Mouse (Mus musculus): Measurements from ENCODE around the gene Pmel. TPM values are rescaled to one million over a fixed set of nuclear protein-coding genes. Genes with fewer than 3 reads are reported as not detected.
"Not testable (repeated sequence)": the region's sequence is repeated elsewhere in the genome, so short reads cannot be mapped to it uniquely, and the experiment has no call there.

Gene Pmel
- polyA plus RNA-seq, 1 experiment from 2014 or later, result 4.7 TPM

DNA sequence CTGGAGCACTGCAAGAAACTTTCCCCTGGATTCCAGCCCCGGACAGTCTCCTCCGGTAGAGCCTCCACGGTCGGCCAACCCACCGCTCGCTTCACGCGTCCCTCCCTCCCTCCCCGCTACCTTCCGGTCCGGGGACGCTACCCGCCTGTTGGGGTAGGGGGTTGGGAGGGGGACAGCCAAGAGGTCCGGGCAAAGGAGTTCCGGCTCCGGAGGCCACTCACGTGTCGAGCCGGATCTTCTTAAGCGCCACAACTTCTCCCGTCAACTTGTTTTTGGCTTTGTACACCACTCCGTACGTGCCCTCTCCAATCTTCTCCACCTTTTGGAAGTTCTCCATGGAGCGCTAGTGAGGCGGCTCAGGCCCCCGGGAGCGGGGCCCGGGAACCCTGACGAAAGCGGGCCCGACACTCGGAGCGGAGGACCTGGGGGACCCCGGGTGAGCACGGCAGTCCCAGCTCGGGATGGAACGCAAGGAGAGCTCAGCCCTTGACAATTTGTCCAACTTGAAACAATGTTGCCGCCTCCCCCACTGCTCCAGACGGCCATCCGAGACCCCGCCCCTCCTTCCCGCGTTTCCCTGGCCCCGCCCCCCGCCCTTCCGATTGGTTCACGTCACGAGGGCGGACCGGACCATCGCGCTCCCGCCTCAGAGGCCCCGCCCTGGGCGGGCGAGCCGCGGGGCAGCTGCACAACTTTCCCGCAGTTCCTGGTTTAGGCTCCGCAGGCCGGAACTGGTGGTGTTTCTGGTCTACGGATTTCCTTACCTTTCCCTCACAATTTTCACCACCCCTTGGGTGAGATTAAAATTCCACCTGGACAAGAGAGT lies 709 bp downstream of the Pmel start, which contains the start of gene Cdk2:
TSS of gene Cdk2 (minus strand) at position 541 of the 826 bp plus-strand sequence.
- ATAC-seq (ENCODE audit: insufficient number of reproducible peaks, insufficient read depth, low FRiP score, low read depth), result peak; percentile 93
- H3K4me1 ChIP-seq (ENCODE audit: control insufficient read depth in 2 of 2, insufficient read depth in 2 of 2, low read length in 2 of 2), result peaks cover 7 to 21% of the 10 kb centered on the region in 2 experiments
- no peaks in the 10 kb centered on the region for H3K9me3 ChIP-seq (ENCODE audit: control insufficient read depth, low read length)
- H3K4me2 ChIP-seq (ENCODE audit: low read length), result peak within 1 kb of the TSS; percentile 68
- H3K4me3 ChIP-seq (ENCODE audit: control insufficient read depth in 1 of 2, insufficient read depth in 1 of 2, low read depth in 1 of 2, low read length in 2 of 2), result peak within 1 kb of the TSS; percentile 69 to 77
- peak within 1 kb of the TSS; percentile 89 for H3K9ac ChIP-seq (ENCODE audit: low read length)
- H3K27ac ChIP-seq (replicated peaks in 1 of 2; ENCODE audit: control insufficient read depth in 1 of 2, insufficient read depth in 1 of 2, low read depth in 2 of 2, low read length in 2 of 2), result peak within 1 kb of the TSS; percentile 87 to 97
- WGBS, result under 1% methylated on average over 62 of the region's 62 CpGs
- H3K27me3 ChIP-seq (ENCODE audit: control insufficient read depth, insufficient read depth, low read length), result no peaks in the 10 kb centered on the region
- H3K36me3 ChIP-seq (ENCODE audit: control insufficient read depth, insufficient read depth, low read length), result peaks cover 37% of the 10 kb centered on the region

DNA sequence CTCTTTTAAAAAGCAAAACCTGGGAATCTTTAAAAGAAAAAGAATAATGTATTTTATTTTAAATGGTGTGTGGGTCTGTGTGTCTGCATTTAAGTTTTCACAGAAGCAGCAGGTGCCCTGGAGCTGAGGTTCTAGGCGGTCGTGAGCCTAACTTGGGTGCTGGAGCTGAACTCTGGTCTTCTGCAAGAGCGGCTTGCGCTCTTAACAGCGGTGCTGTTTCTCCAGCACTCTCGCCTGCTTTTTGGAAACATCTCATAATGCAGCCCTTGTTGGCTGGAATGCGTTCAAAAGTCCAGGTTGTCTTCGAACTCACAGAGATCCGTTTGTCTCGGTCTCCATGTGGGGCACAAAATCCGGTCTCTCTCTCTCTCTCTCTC lies 1.3 kb downstream of the Pmel start:
- H3K4me2 ChIP-seq (ENCODE audit: low read length), result peak overlapping the region; percentile 68
- no peaks in the 10 kb centered on the region for H3K9me3 ChIP-seq (ENCODE audit: control insufficient read depth, low read length)
- ATAC-seq (ENCODE audit: insufficient number of reproducible peaks, insufficient read depth, low FRiP score, low read depth), result no peak
- peaks cover 5 to 19% of the 10 kb centered on the region in 2 experiments for H3K4me1 ChIP-seq (ENCODE audit: control insufficient read depth in 2 of 2, insufficient read depth in 2 of 2, low read length in 2 of 2)
- H3K27ac ChIP-seq (replicated peaks in 1 of 2; ENCODE audit: control insufficient read depth in 1 of 2, insufficient read depth in 1 of 2, low read depth in 2 of 2, low read length in 2 of 2), result peak overlapping the region; percentile 42 to 97
- no peaks in the 10 kb centered on the region for H3K27me3 ChIP-seq (ENCODE audit: control insufficient read depth, insufficient read depth, low read length)
- peaks cover 31% of the 10 kb centered on the region for H3K36me3 ChIP-seq (ENCODE audit: control insufficient read depth, insufficient read depth, low read length)
- peak overlapping the region; percentile 89 for H3K9ac ChIP-seq (ENCODE audit: low read length)
- 9% methylated on average over 11 of the region's 11 CpGs for WGBS
- peak overlapping the region; percentile 36 to 77 for H3K4me3 ChIP-seq (ENCODE audit: control insufficient read depth in 1 of 2, insufficient read depth in 1 of 2, low read depth in 1 of 2, low read length in 2 of 2)

DNA sequence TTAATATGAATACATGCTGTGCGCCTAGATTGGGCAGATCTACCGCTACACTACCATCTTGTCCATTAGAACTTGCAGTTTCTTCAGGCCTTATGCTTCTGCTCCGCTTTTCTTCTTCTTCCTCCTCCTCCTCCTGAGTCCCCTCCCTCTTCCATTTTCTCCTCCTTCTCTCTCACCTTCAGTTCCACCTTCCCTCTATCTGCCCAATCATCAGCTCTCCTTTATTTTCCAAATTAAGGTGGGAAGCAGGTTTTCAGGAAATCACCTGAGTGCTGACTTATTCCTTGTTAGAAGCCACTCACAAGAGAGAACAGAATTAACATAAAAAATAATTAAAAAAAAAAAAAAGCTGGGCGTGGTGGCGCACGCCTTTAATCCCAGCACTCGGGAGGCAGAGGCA lies 7.3 kb downstream of the Pmel start:
- H3K9me3 ChIP-seq (ENCODE audit: control insufficient read depth, low read length); H3K27ac ChIP-seq (replicated peaks in 1 of 2; ENCODE audit: control insufficient read depth in 1 of 2, insufficient read depth in 1 of 2, low read depth in 2 of 2, low read length in 2 of 2); ATAC-seq (ENCODE audit: insufficient number of reproducible peaks, insufficient read depth, low FRiP score, low read depth); H3K9ac ChIP-seq (ENCODE audit: low read length); H3K4me3 ChIP-seq (ENCODE audit: control insufficient read depth in 1 of 2, insufficient read depth in 1 of 2, low read depth in 1 of 2, low read length in 2 of 2); H3K4me2 ChIP-seq (ENCODE audit: low read length); H3K36me3 ChIP-seq (ENCODE audit: control insufficient read depth, insufficient read depth, low read length); H3K27me3 ChIP-seq (ENCODE audit: control insufficient read depth, insufficient read depth, low read length); H3K4me1 ChIP-seq (ENCODE audit: control insufficient read depth in 2 of 2, insufficient read depth in 2 of 2, low read length in 2 of 2): not testable (repeated sequence)
- 89% methylated on average over 7 of the region's 7 CpGs for WGBS

DNA sequence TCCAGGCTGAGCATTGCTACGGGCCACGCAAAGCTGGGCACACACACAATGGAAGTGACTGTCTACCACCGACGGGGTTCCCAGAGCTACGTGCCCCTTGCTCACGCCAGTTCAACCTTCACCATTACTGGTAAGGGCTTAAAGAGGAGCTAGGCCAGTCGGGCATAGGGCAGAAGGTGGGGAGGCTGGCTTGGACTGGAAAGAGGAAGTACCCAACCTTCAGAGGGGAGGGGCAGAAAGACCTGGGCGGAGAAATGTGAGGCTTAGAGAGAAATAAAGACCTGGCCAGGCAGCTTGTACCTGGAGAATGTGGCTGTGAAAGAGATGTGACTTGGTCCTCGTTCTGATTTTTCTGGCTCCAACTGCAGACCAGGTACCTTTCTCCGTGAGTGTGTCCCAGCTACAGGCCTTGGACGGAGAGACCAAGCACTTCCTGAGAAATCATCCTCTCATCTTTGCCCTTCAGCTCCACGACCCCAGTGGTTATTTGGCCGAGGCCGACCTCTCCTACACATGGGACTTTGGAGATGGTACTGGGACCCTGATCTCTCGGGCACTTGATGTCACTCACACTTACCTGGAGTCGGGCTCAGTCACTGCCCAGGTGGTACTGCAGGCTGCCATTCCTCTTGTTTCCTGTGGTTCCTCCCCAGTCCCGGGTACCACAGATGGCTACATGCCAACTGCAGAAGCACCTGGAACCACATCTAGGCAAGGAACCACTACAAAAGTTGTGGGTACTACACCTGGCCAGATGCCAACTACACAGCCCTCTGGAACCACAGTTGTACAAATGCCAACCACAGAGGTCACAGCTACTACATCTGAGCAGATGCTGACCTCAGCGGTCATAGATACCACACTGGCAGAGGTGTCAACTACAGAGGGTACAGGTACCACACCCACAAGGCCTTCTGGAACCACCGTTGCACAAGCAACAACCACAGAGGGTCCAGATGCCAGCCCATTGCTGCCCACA lies 11.9 kb downstream of the Pmel start:
- WGBS, result 80% methylated on average over 19 of the region's 19 CpGs
- ATAC-seq (ENCODE audit: insufficient number of reproducible peaks, insufficient read depth, low FRiP score, low read depth), result no peak

DNA sequence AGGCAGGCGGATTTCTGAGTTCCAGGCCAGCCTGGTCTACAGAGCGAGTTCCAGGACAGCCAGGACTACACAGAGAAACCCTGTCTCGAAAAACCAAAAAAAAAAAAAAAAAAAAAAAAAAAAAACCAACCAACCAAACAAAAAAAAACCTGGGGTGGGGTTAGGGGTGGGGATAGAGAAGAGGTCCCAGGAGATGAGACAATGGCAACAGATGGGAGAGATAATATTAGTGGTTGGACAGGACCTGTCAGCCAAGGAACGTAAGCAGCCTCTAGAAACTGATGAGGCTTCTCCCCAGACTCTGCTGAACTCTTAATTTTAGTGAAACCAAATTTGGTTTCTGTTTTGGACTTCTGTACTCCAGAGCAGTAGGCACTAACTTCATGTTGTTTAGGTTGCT lies 21.5 kb downstream of the Pmel start:
- not testable (repeated sequence) for H3K9me3 ChIP-seq (ENCODE audit: control insufficient read depth, low read length); H3K36me3 ChIP-seq (ENCODE audit: control insufficient read depth, insufficient read depth, low read length); H3K4me3 ChIP-seq (ENCODE audit: control insufficient read depth in 1 of 2, insufficient read depth in 1 of 2, low read depth in 1 of 2, low read length in 2 of 2); H3K4me1 ChIP-seq (ENCODE audit: control insufficient read depth in 2 of 2, insufficient read depth in 2 of 2, low read length in 2 of 2); H3K27ac ChIP-seq (replicated peaks in 1 of 2; ENCODE audit: control insufficient read depth in 1 of 2, insufficient read depth in 1 of 2, low read depth in 2 of 2, low read length in 2 of 2); H3K4me2 ChIP-seq (ENCODE audit: low read length); ATAC-seq (ENCODE audit: insufficient number of reproducible peaks, insufficient read depth, low FRiP score, low read depth); H3K9ac ChIP-seq (ENCODE audit: low read length); H3K27me3 ChIP-seq (ENCODE audit: control insufficient read depth, insufficient read depth, low read length)
- 75% methylated on average over 3 of the region's 4 CpGs for WGBS

More for the DNA sequence above, 11.9 kb downstream of the Pmel start:
- no peak overlapping the region for H3K9ac ChIP-seq (ENCODE audit: low read length)
- H3K4me1 ChIP-seq (ENCODE audit: control insufficient read depth in 2 of 2, insufficient read depth in 2 of 2, low read length in 2 of 2), result no peaks in the 10 kb centered on the region
- H3K36me3 ChIP-seq (ENCODE audit: control insufficient read depth, insufficient read depth, low read length), result no peaks in the 10 kb centered on the region
- no peak overlapping the region for H3K27ac ChIP-seq (replicated peaks in 1 of 2; ENCODE audit: control insufficient read depth in 1 of 2, insufficient read depth in 1 of 2, low read depth in 2 of 2, low read length in 2 of 2)
- H3K9me3 ChIP-seq (ENCODE audit: control insufficient read depth, low read length), result no peaks in the 10 kb centered on the region
- no peak overlapping the region for H3K4me2 ChIP-seq (ENCODE audit: low read length)
- no peak overlapping the region for H3K4me3 ChIP-seq (ENCODE audit: control insufficient read depth in 1 of 2, insufficient read depth in 1 of 2, low read depth in 1 of 2, low read length in 2 of 2)
- H3K27me3 ChIP-seq (ENCODE audit: control insufficient read depth, insufficient read depth, low read length), result no peaks in the 10 kb centered on the region

DNA sequence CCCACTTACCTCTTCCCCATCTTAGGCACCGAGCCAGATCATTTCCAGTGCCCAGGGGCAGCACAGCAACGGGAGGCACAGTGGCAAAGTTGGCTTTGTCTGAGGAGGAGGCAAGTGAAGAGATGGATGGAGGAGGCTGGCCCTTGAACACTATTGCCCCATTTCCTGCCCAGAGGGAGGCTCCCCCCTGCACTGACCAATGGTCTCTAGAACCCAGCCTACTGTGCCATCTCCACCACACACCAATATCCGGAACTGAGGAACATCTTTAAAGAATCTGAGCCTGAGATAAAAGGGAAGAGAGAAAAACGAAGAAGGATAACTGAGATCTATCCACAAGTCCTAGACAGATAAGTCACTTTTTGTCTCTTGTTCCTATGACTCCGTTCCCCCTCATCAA lies 24.1 kb downstream of the Pmel start:
- Histone ChIP-seq H3K4me1 (ENCODE audit: control insufficient read depth in 2 of 2, insufficient read depth in 2 of 2, low read length in 2 of 2) (no peaks in the 10 kb centered on the region), H3K4me2 (ENCODE audit: low read length) (no peak overlapping the region), H3K27ac (replicated peaks in 1 of 2; ENCODE audit: control insufficient read depth in 1 of 2, insufficient read depth in 1 of 2, low read depth in 2 of 2, low read length in 2 of 2) (no peak overlapping the region), H3K27me3 (ENCODE audit: control insufficient read depth, insufficient read depth, low read length) (no peaks in the 10 kb centered on the region), H3K4me3 (ENCODE audit: control insufficient read depth in 1 of 2, insufficient read depth in 1 of 2, low read depth in 1 of 2, low read length in 2 of 2) (no peak overlapping the region), H3K9ac (ENCODE audit: low read length) (no peak overlapping the region), H3K36me3 (ENCODE audit: control insufficient read depth, insufficient read depth, low read length) (no peaks in the 10 kb centered on the region), H3K9me3 (ENCODE audit: control insufficient read depth, low read length) (no peaks in the 10 kb centered on the region; the same call in 1 of the 2 replicates)
- no peak for ATAC-seq (ENCODE audit: insufficient number of reproducible peaks, insufficient read depth, low FRiP score, low read depth)
- WGBS, result 70% methylated on average over 5 of the region's 5 CpGs

DNA sequence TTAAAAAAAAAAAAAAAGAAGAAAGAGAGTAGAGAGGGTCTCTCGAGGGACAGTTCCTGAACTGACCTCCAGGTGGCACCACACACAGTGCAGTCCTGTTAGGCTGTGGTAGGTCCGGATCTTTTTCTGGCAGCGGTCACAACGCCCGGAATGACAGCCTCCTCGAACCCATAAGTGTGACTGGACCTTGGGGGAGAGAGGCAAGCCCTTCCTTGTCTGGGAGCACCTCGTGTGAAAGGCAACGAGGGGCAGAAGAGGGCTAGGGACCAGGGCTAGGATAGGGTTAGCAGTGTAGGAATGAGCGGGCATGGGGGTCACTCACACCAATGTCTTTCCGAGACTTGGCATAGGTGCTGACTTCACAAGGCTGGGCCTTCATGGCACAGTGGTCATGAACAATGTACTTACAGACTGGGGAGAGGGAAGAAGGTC lies 27.0 kb downstream of the Pmel start:
- H3K4me1 ChIP-seq (ENCODE audit: control insufficient read depth in 2 of 2, insufficient read depth in 2 of 2, low read length in 2 of 2), result no peaks in the 10 kb centered on the region
- H3K4me3 ChIP-seq (ENCODE audit: control insufficient read depth in 1 of 2, insufficient read depth in 1 of 2, low read depth in 1 of 2, low read length in 2 of 2), result no peak overlapping the region
- no peaks in the 10 kb centered on the region for H3K27me3 ChIP-seq (ENCODE audit: control insufficient read depth, insufficient read depth, low read length)
- peak; percentile 48 for ATAC-seq (ENCODE audit: insufficient number of reproducible peaks, insufficient read depth, low FRiP score, low read depth)
- 0 out of 2 replicates have a peak overlapping the region, but pooled peaks have one; percentile 12 for H3K4me2 ChIP-seq (ENCODE audit: low read length)
- H3K27ac ChIP-seq (replicated peaks in 1 of 2; ENCODE audit: control insufficient read depth in 1 of 2, insufficient read depth in 1 of 2, low read depth in 2 of 2, low read length in 2 of 2), result no peak overlapping the region
- no peaks in the 10 kb centered on the region for H3K36me3 ChIP-seq (ENCODE audit: control insufficient read depth, insufficient read depth, low read length)
- H3K9ac ChIP-seq (ENCODE audit: low read length), result no peak overlapping the region
- 21% methylated on average over 10 of the region's 10 CpGs for WGBS
- no peaks in the 10 kb centered on the region; the same call in 1 of the 2 replicates for H3K9me3 ChIP-seq (ENCODE audit: control insufficient read depth, low read length)

Measured in heart, embryonic 14.5 days (tissue).